Mouse (Mus musculus): Measurements from ENCODE around the gene Ccdc114. TPM values are rescaled to one million over a fixed set of nuclear protein-coding genes. Genes with fewer than 3 reads are reported as not detected.
A peak's percentile ranks its signal among the peaks of the same experiment; 100 is the strongest.

The Ccdc114 gene
- polyA plus RNA-seq, 1 experiment from 2014 or later = 4.3 TPM

- Histone ChIP-seq H3K36me3 (ENCODE audit: control insufficient read depth, insufficient read depth, low read length) (0 out of 2 replicates have a peak, but pooled peaks cover 2% of the 10 kb centered on the region), H3K27me3 (replicated peaks; ENCODE audit: control insufficient read depth, insufficient read depth, low read length) (no peaks in the 10 kb centered on the region), H3K9me3 (ENCODE audit: control insufficient read depth, low read length) (no peaks in the 10 kb centered on the region), H3K4me2 (ENCODE audit: low read depth, low read length) (peak overlapping the region; percentile 58), H3K4me1 (ENCODE audit: control insufficient read depth, insufficient read depth, low read length) (peaks cover 42% of the 10 kb centered on the region), H3K4me3 (ENCODE audit: low read length) (peak overlapping the region; percentile 40), H3K9ac (ENCODE audit: low read depth, low read length) (peak overlapping the region; percentile 64), H3K27ac (ENCODE audit: low read length) (peak overlapping the region; percentile 81)
- ATAC-seq = peak; percentile 85
- WGBS = 41% methylated on average over 26 of the region's 26 CpGs
These were observed 7.5 kb upstream of the Ccdc114 start for GRCm38 (mm10) chr7:45916056-45917003.

DNA sequence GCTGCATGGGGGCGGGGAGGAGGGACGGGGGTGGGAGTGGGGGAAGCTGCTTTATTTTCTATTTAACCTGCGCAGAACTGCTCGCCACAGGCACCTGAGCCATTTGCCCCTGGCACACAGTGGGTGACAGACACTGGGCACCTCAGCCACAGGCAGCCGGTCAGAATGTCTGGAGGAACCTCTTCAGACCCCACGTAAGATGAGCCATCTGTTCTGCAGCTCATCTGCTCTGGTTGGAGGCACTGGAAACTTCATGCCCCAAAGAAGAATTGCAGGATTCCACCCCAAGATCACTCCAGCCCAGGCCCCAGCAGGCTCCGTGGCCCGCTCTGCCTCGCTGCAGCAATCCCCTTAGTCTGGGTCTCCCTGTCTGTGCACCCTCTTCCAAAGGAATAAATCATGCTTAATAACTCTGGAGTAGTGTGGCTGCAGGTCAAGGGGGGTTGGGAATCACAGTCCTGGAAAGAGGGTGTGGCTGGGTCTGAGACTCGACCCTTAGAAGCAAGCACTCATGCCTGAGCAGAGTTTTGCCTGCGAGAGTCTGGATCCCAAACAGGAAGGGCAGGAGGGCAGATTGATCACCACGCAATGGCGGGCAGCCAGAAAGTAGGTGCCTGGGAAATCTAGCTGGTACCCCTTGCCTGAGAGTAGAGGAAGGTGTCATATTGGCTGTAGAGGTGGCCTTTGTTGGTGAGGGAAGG lies 6.7 kb upstream of the Ccdc114 start:
- Histone ChIP-seq H3K4me3 (ENCODE audit: low read length) (peak overlapping the region; percentile 40), H3K9me3 (ENCODE audit: control insufficient read depth, low read length) (no peaks in the 10 kb centered on the region), H3K4me2 (ENCODE audit: low read depth, low read length) (peak overlapping the region; percentile 58), H3K27ac (ENCODE audit: low read length) (peak overlapping the region; percentile 73), H3K36me3 (ENCODE audit: control insufficient read depth, insufficient read depth, low read length) (0 out of 2 replicates have a peak, but pooled peaks cover 2% of the 10 kb centered on the region), H3K9ac (ENCODE audit: low read depth, low read length) (peak overlapping the region; percentile 35), H3K4me1 (ENCODE audit: control insufficient read depth, insufficient read depth, low read length) (peaks cover 49% of the 10 kb centered on the region), H3K27me3 (replicated peaks; ENCODE audit: control insufficient read depth, insufficient read depth, low read length) (no peaks in the 10 kb centered on the region)
- 17% methylated on average over 13 of the region's 13 CpGs for WGBS
- peak; percentile 10; the same call in 1 of the 2 replicates for ATAC-seq

GRCm38 (mm10) chr7:45917926-45918325 lies 5.9 kb upstream of the Ccdc114 start:
- H3K4me2 ChIP-seq (ENCODE audit: low read depth, low read length) = no peak overlapping the region
- no peak overlapping the region for H3K4me3 ChIP-seq (ENCODE audit: low read length)
- WGBS = 83% methylated on average over 15 of the region's 15 CpGs
- no peaks in the 10 kb centered on the region for H3K9me3 ChIP-seq (ENCODE audit: control insufficient read depth, low read length)
- H3K36me3 ChIP-seq (ENCODE audit: control insufficient read depth, insufficient read depth, low read length) = 0 out of 2 replicates have a peak, but pooled peaks cover 2% of the 10 kb centered on the region
- no peak for ATAC-seq
- peak overlapping the region; percentile 73 for H3K27ac ChIP-seq (ENCODE audit: low read length)
- peaks cover 56% of the 10 kb centered on the region for H3K4me1 ChIP-seq (ENCODE audit: control insufficient read depth, insufficient read depth, low read length)
- peak overlapping the region; percentile 35; the same call in 1 of the 2 replicates for H3K9ac ChIP-seq (ENCODE audit: low read depth, low read length)
- H3K27me3 ChIP-seq (replicated peaks; ENCODE audit: control insufficient read depth, insufficient read depth, low read length) = no peaks in the 10 kb centered on the region

DNA sequence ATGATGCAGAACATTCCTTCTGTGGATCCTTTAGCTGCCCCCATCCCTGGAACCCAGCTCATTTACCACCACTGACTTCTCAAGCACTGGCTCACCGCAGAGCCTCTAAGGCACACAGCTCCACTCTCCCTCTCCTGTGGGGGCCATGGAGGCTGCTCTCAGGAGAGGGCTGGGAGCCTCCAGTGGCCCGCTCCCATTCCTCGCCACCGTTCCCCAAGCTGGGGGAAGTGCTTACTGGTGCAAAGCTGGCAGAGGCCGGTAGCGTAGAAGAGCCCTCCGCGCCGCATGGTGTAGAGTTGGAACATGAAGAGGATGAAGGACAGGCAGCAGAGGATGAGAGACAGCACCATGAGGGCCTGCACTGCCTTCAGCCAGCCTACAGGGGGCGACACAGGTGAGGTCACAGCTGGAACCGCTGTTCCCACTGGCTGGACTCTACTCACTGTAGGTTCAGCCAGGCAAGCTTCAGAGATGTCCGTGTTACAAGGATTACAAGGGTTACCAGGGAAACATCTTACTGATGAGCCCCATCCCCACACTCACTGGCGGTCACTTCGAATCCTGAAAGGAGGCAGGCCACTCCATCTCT lies 4.7 kb upstream of the Ccdc114 start:
- Histone ChIP-seq H3K9ac (ENCODE audit: low read depth, low read length) (no peak overlapping the region), H3K9me3 (ENCODE audit: control insufficient read depth, low read length) (no peaks in the 10 kb centered on the region), H3K4me1 (ENCODE audit: control insufficient read depth, insufficient read depth, low read length) (peaks cover 56% of the 10 kb centered on the region), H3K27ac (ENCODE audit: low read length) (no peak overlapping the region), H3K4me2 (ENCODE audit: low read depth, low read length) (no peak overlapping the region), H3K4me3 (ENCODE audit: low read length) (no peak overlapping the region), H3K27me3 (replicated peaks; ENCODE audit: control insufficient read depth, insufficient read depth, low read length) (no peaks in the 10 kb centered on the region), H3K36me3 (ENCODE audit: control insufficient read depth, insufficient read depth, low read length) (no peaks in the 10 kb centered on the region)
- ATAC-seq = no peak
- WGBS = 74% methylated on average over 14 of the region's 14 CpGs

GRCm38 (mm10) chr7:45919761-45920160 lies 4.1 kb upstream of the Ccdc114 start:
- peak overlapping the region; percentile 73 for H3K27ac ChIP-seq (ENCODE audit: low read length)
- H3K4me2 ChIP-seq (ENCODE audit: low read depth, low read length) = peak overlapping the region; percentile 68
- 66% methylated on average over 4 of the region's 4 CpGs for WGBS
- peak overlapping the region; percentile 49 for H3K4me3 ChIP-seq (ENCODE audit: low read length)
- no peak for ATAC-seq
- H3K36me3 ChIP-seq (ENCODE audit: control insufficient read depth, insufficient read depth, low read length) = no peaks in the 10 kb centered on the region
- H3K9me3 ChIP-seq (ENCODE audit: control insufficient read depth, low read length) = no peaks in the 10 kb centered on the region
- peak overlapping the region; percentile 65 for H3K9ac ChIP-seq (ENCODE audit: low read depth, low read length)
- H3K27me3 ChIP-seq (replicated peaks; ENCODE audit: control insufficient read depth, insufficient read depth, low read length) = no peaks in the 10 kb centered on the region
- H3K4me1 ChIP-seq (ENCODE audit: control insufficient read depth, insufficient read depth, low read length) = peaks cover 56% of the 10 kb centered on the region

GRCm38 (mm10) chr7:45920583-45921241 lies 3.2 kb upstream of the Ccdc114 start:
- Histone ChIP-seq H3K4me2 (ENCODE audit: low read depth, low read length) (peak overlapping the region; percentile 68), H3K9me3 (ENCODE audit: control insufficient read depth, low read length) (no peaks in the 10 kb centered on the region), H3K9ac (ENCODE audit: low read depth, low read length) (peak overlapping the region; percentile 65), H3K27ac (ENCODE audit: low read length) (peak overlapping the region; percentile 73), H3K36me3 (ENCODE audit: control insufficient read depth, insufficient read depth, low read length) (no peaks in the 10 kb centered on the region), H3K4me3 (ENCODE audit: low read length) (peak overlapping the region; percentile 49), H3K27me3 (replicated peaks; ENCODE audit: control insufficient read depth, insufficient read depth, low read length) (no peaks in the 10 kb centered on the region), H3K4me1 (ENCODE audit: control insufficient read depth, insufficient read depth, low read length) (peaks cover 56% of the 10 kb centered on the region)
- 20% methylated on average over 9 of the region's 9 CpGs for WGBS
- ATAC-seq = no peak

DNA sequence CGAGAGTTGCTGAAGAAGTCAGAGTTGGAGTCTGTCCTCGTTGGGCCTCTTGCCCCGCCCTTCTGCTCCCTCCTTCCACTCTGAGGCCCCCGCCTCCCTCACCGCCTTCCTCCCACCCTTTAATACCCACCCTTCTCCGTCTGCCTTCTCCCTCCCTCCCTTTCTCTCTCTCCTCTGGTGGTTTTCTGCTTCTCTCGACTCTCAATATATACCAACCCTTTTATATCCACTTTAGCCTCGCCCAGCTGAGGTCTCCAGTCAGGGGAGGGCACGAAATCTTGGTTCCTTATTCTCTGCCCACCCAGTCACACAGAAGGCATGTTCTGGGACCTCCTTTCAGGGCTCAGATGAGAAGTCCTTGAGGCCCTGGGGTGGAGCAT lies 2.6 kb upstream of the Ccdc114 start, which contains the start of gene Emp3:
Gene Emp3 (minus strand): TSS at position 163 of the 380 bp plus-strand sequence.
- Histone ChIP-seq H3K27me3 (replicated peaks; ENCODE audit: control insufficient read depth, insufficient read depth, low read length) (no peaks in the 10 kb centered on the region), H3K4me3 (ENCODE audit: low read length) (peak within 1 kb of the TSS; percentile 49), H3K9me3 (ENCODE audit: control insufficient read depth, low read length) (no peaks in the 10 kb centered on the region), H3K4me1 (ENCODE audit: control insufficient read depth, insufficient read depth, low read length) (peaks cover 52% of the 10 kb centered on the region), H3K27ac (ENCODE audit: low read length) (peak within 1 kb of the TSS; percentile 94), H3K4me2 (ENCODE audit: low read depth, low read length) (peak within 1 kb of the TSS; percentile 68), H3K9ac (ENCODE audit: low read depth, low read length) (peak within 1 kb of the TSS; percentile 65), H3K36me3 (ENCODE audit: control insufficient read depth, insufficient read depth, low read length) (no peaks in the 10 kb centered on the region)
- 20% methylated on average over 9 of the region's 9 CpGs for WGBS
- no peak for ATAC-seq

DNA sequence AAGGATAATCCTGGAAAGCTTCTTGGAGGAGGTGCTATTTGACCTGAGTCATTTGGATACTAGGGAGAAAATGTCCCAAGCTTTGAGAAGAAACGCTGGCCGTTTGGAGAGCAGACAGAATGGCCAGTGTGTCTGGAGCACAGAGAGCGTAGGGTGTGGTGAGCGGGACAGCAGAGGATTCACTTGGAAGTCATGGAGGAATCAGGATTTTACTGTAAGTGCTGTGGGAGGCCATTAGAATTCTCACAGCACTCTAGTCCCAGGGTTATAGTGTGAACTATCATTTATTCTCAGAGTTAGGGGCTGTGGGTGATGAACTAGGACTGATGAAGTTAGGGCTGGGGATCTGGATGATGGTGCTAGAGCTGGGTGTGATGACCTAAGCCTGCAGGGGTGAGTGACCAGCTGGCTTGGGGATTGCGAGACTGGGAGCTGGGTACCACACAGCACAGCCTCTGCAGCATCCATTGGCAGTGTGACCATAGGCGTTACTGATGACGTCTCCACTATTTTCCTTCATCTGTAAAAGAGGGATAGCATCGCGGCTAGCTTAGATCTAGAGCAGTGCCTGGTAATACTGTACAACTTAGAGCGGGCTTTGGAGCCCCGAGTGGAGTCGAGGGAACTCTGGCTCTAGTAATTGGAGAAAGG lies 1.8 kb upstream of the Ccdc114 start:
- H3K9ac ChIP-seq (ENCODE audit: low read depth, low read length) = peak overlapping the region; percentile 63
- H3K27me3 ChIP-seq (replicated peaks; ENCODE audit: control insufficient read depth, insufficient read depth, low read length) = no peaks in the 10 kb centered on the region
- H3K27ac ChIP-seq (ENCODE audit: low read length) = peak overlapping the region; percentile 94
- no peaks in the 10 kb centered on the region for H3K36me3 ChIP-seq (ENCODE audit: control insufficient read depth, insufficient read depth, low read length)
- no peaks in the 10 kb centered on the region for H3K9me3 ChIP-seq (ENCODE audit: control insufficient read depth, low read length)
- ATAC-seq = no peak
- peaks cover 44% of the 10 kb centered on the region for H3K4me1 ChIP-seq (ENCODE audit: control insufficient read depth, insufficient read depth, low read length)
- 77% methylated on average over 12 of the region's 12 CpGs for WGBS
- peak overlapping the region; percentile 66; the same call in 1 of the 2 replicates for H3K4me2 ChIP-seq (ENCODE audit: low read depth, low read length)
- no peak overlapping the region for H3K4me3 ChIP-seq (ENCODE audit: low read length)
